ENCODE assay signal across 8 mouse cellular contexts in the genomic region with DNA sequence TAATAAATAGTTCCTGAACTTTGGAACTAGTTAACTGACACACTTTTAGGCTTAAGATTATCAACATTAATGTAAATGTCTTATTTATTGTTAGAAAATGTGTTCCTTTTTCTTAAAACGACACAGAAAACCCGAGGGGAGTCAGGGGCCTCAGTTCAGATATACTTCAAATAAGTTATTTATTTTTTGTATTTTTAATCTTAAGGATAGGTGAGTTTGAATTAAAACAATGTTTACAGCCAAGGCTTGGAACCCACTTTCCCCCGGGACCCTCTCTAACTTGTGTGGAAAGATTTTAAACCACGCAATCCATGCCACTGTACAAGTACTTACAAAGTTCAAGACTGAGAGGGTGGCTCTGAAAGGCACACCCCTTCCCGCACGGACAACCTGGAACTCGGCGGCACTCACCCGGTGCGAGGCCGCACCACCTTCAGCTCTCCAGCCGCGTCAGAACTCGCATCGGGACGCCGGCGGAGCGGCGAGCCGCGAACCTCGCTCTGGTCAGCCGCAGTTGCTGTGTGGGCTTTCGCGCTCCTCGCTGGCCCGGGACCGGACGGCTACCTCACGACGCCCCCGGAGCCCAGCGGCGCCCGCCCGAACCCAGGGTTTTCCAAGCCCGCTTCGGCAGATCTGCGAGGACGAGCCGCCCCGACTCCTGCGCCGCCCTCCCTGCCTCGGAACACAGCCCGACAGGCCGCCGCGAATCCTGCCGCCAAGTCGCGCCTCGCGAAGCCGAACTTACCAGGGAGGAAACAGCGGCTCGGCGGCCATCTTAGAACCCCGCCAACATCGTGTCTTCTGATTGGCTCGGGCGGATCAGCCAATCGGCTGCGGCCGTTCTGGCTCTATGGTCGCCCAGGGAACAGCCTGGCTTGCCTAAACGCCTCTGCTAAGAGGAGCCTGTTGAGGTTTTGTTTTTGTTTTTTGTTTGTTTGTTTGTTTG. TPM values are rescaled to one million over a fixed set of nuclear protein-coding genes. Genes with fewer than 3 reads are reported as not detected.
A peak's percentile ranks its signal among the peaks of the same experiment; 100 is the strongest.
DNase-seq lines count a peak whose midpoint lies in the region; ATAC-seq lines count a peak whose summit lies in the region.

Gene Fam204a (minus strand): TSS at position 803 of the 946 bp plus-strand sequence.

- DNase-seq in ZHBTc4 (ENCODE audit: low read depth, low spot score): peak; percentile 97
- peak; percentile 84 to 92 for DNase-seq in gastrocnemius, adult 8-10 months (ENCODE audit: low spot score in 2 of 2)
- peak; percentile 95 for DNase-seq in induced T-regulatory cell, adult 2 months (ENCODE audit: low read depth)
- peak; percentile 81 to 97 for DNase-seq in left cerebral cortex, adult 9 months (ENCODE audit: low spot score in 2 of 2)
- peak; percentile 97 for DNase-seq in right cerebral cortex, postnatal 14 days
- DNase-seq in urinary bladder, postnatal 36 days (ENCODE audit: low spot score in 2 of 2): peak; percentile 95

- ATAC-seq in common myeloid progenitor, adult 5-6 weeks (replicated peaks; ENCODE audit: low read depth, poor library complexity, severe bottlenecking): peak; percentile 100
- peak; percentile 99 for ATAC-seq in megakaryocyte progenitor cell, adult 5-6 weeks (replicated peaks; ENCODE audit: poor library complexity)

RNA-seq across cellular contexts. Expression of gene Fam204a, which starts in this region (rescaled TPM):
- total RNA-seq in common myeloid progenitor, adult 5-6 weeks (2017): 56.4 and 96.2 TPM in 2 replicates
- total RNA-seq in gastrocnemius, adult 8-10 months (2022): 10 to 100 TPM; 24.7 to 36.4 (median 31.3) TPM
- total RNA-seq in megakaryocyte progenitor cell, adult 5-6 weeks (2015): 33.3 and 33.7 TPM in 2 replicates
- 72.7 and 77.2 TPM in 2 replicates for total RNA-seq in megakaryocyte progenitor cell, adult 5-6 weeks (2017)

Comparison
In these comparisons a context has a peak if more than half of its experiments do, and no peak if none do; other contexts are left out.
1. Peak in every context shown above with its lines: DNase-seq and ATAC-seq.